ENCODE assay signal across 8 mouse cellular contexts in genomic region chr17:36083266-36083869, GRCm38 (mm10). TPM values are rescaled to one million over a fixed set of nuclear protein-coding genes. Genes with fewer than 3 reads are reported as not detected.
DNase-seq lines count a peak whose midpoint lies in the region; ATAC-seq and TF ChIP-seq lines count a peak whose summit lies in the region.

No protein-coding gene starts in this region.

- intact Hi-C loops in left cerebral cortex, postnatal 14 days (cut with DNase I), result no loop called here

- DNase-seq in right cerebral cortex, postnatal 10 days (ENCODE audit: low spot score in 2 of 2), result peak; percentile 33 to 39
- DNase-seq in right cerebral cortex, postnatal 25 days, result no peak
- peak; percentile 68 to 77 for DNase-seq in kidney, adult 8-10 months
- peak; percentile 60 for DNase-seq in lung, postnatal 0 days (ENCODE audit: low spot score)
- no peak for DNase-seq in left cerebral cortex, postnatal 14 days (ENCODE audit: low spot score in 2 of 2)

- H3K9me3 ChIP-seq in lung, postnatal 0 days (ENCODE audit: low read length), result no peaks in the 10 kb centered on the region

- H3K27me3 ChIP-seq in lung, postnatal 0 days (replicated peaks; ENCODE audit: insufficient read depth, low read length), result peaks cover 4% of the 10 kb centered on the region; the same call in 1 of the 2 replicates

- no peak overlapping the region for H3K9ac ChIP-seq in lung, postnatal 0 days (replicated peaks; ENCODE audit: low read depth)

- H3K4me1 ChIP-seq in bone marrow, adult 2 months (ENCODE audit: control insufficient read depth, insufficient read depth, low read length), result no peaks in the 10 kb centered on the region
- H3K4me1 ChIP-seq in lung, postnatal 0 days (ENCODE audit: insufficient read depth, low read depth, low read length), result no peaks in the 10 kb centered on the region
- H3K4me1 ChIP-seq in olfactory bulb, adult 2 months (ENCODE audit: control insufficient read depth, insufficient read depth, low read length), result peaks cover 11% of the 10 kb centered on the region

- peak; percentile 82 for ATAC-seq in granulocyte monocyte progenitor cell, adult 5-6 weeks (replicated peaks; ENCODE audit: poor library complexity, severe bottlenecking)
- peak; percentile 81 for ATAC-seq in lung, postnatal 0 days

- H3K36me3 ChIP-seq in lung, postnatal 0 days (ENCODE audit: insufficient read depth, low read length), result no peaks in the 10 kb centered on the region

- H3K27ac ChIP-seq in bone marrow, adult 2 months (ENCODE audit: control insufficient read depth, insufficient read depth, low read depth, low read length, poor library complexity), result no peak overlapping the region
- no peak overlapping the region for H3K27ac ChIP-seq in lung, postnatal 0 days (ENCODE audit: low read length)
- H3K27ac ChIP-seq in olfactory bulb, adult 2 months (ENCODE audit: insufficient read depth, low read depth, low read length), result no peak overlapping the region

- H3K4me3 ChIP-seq in bone marrow, adult 2 months (replicated peaks; ENCODE audit: control insufficient read depth, low read depth, low read length), result peak overlapping the region; percentile 89
- peak overlapping the region; percentile 54 for H3K4me3 ChIP-seq in lung, postnatal 0 days (ENCODE audit: low read depth, low read length)
- peak overlapping the region; percentile 50 for H3K4me3 ChIP-seq in olfactory bulb, adult 2 months (ENCODE audit: insufficient read depth, low read depth, low read length)

- no peak for TF ChIP-seq POLR2A in bone marrow, adult 2 months (IDR thresholded peaks at IDR 0.05; ENCODE audit: borderline replicate concordance, control insufficient read depth, low read depth, low read length)
- no peak for TF ChIP-seq POLR2A in olfactory bulb, adult 2 months (IDR thresholded peaks at IDR 0.05; ENCODE audit: insufficient read depth, low read depth, low read length)

- no peak for TF ChIP-seq EP300 in lung, postnatal 0 days (IDR thresholded peaks at IDR 0.05)

- 1% methylated on average over 46 of the region's 46 CpGs for WGBS in bone marrow, adult 2 months
- under 1% methylated on average over 46 of the region's 46 CpGs for WGBS in lung, postnatal 0 days
- WGBS in olfactory bulb, adult 2 months, result 1% methylated on average over 46 of the region's 46 CpGs

- TF ChIP-seq CTCF in bone marrow, adult 2 months (IDR thresholded peaks at IDR 0.05; ENCODE audit: control insufficient read depth, insufficient read depth, low read length), result no peak
- no peak for TF ChIP-seq CTCF in lung, postnatal 0 days (IDR thresholded peaks at IDR 0.05)
- no peak for TF ChIP-seq CTCF in olfactory bulb, adult 2 months (IDR thresholded peaks at IDR 0.05; ENCODE audit: insufficient read depth, low read depth, low read length)

- peak overlapping the region; percentile 92 for H3K4me2 ChIP-seq in lung, postnatal 0 days (replicated peaks; ENCODE audit: low read depth, low read length)

RNA-seq across cellular contexts. Expression of gene Gm11127, which starts 25.2 kb away (rescaled TPM):
- polyA plus RNA-seq in bone marrow, adult 2 months (2011; ENCODE audit: insufficient read depth, insufficient read length, low replicate concordance, missing spikeins), result not detected in 2 replicates
- total RNA-seq in granulocyte monocyte progenitor cell, adult 5-6 weeks (2014; fragmentation: Nextera tagmentation), result not detected in 2 replicates
- not detected in 2 replicates for total RNA-seq in granulocyte monocyte progenitor cell, adult 5-6 weeks (2017)
- not detected in 2 replicates for polyA plus RNA-seq in lung, postnatal 0 days (2015; fragmentation: Nextera tagmentation; extraction: Ambion mirVana)
- polyA plus RNA-seq in olfactory bulb, adult 2 months (2012; ENCODE audit: insufficient read depth, insufficient read length, low replicate concordance, missing spikeins), result not detected in 2 replicates
- under 1 TPM; 0.55 to 0.57 TPM for total RNA-seq in left cerebral cortex, postnatal 14 days (2021)

RNA-seq across cellular contexts. Expression of gene Gm19684, which starts 38.1 kb away (rescaled TPM):
- polyA plus RNA-seq in bone marrow, adult 2 months (2011; ENCODE audit: insufficient read depth, insufficient read length, low replicate concordance, missing spikeins), result 1.2 TPM in 1 of 2 replicates, not detected in the other
- 0.58 TPM in 1 of 2 replicates, not detected in the other for total RNA-seq in granulocyte monocyte progenitor cell, adult 5-6 weeks (2014; fragmentation: Nextera tagmentation)
- total RNA-seq in granulocyte monocyte progenitor cell, adult 5-6 weeks (2017), result not detected in 2 replicates
- polyA plus RNA-seq in lung, postnatal 0 days (2015; fragmentation: Nextera tagmentation; extraction: Ambion mirVana), result not detected in 2 replicates
- polyA plus RNA-seq in olfactory bulb, adult 2 months (2012; ENCODE audit: insufficient read depth, insufficient read length, low replicate concordance, missing spikeins), result not detected in 2 replicates
- not detected for total RNA-seq in left cerebral cortex, postnatal 14 days (2021)

RNA-seq across cellular contexts. Expression of gene Gm6034, which starts 40.6 kb away (rescaled TPM):
- not detected in 2 replicates for polyA plus RNA-seq in bone marrow, adult 2 months (2011; ENCODE audit: insufficient read depth, insufficient read length, low replicate concordance, missing spikeins)
- total RNA-seq in granulocyte monocyte progenitor cell, adult 5-6 weeks (2014; fragmentation: Nextera tagmentation), result not detected in 2 replicates
- not detected in 2 replicates for total RNA-seq in granulocyte monocyte progenitor cell, adult 5-6 weeks (2017)
- polyA plus RNA-seq in lung, postnatal 0 days (2015; fragmentation: Nextera tagmentation; extraction: Ambion mirVana), result not detected in 2 replicates
- not detected in 2 replicates for polyA plus RNA-seq in olfactory bulb, adult 2 months (2012; ENCODE audit: insufficient read depth, insufficient read length, low replicate concordance, missing spikeins)
- total RNA-seq in left cerebral cortex, postnatal 14 days (2021), result not detected

RNA-seq across cellular contexts. Expression of gene H2-T22, which starts 40.8 kb away (rescaled TPM):
- 23.5 and 45.8 TPM in 2 replicates for polyA plus RNA-seq in bone marrow, adult 2 months (2011; ENCODE audit: insufficient read depth, insufficient read length, low replicate concordance, missing spikeins)
- total RNA-seq in granulocyte monocyte progenitor cell, adult 5-6 weeks (2014; fragmentation: Nextera tagmentation), result 34.5 and 35.7 TPM in 2 replicates
- 39.2 and 39.4 TPM in 2 replicates for total RNA-seq in granulocyte monocyte progenitor cell, adult 5-6 weeks (2017)
- polyA plus RNA-seq in lung, postnatal 0 days (2015; fragmentation: Nextera tagmentation; extraction: Ambion mirVana), result 23.9 and 24.4 TPM in 2 replicates
- not detected in 2 replicates for polyA plus RNA-seq in olfactory bulb, adult 2 months (2012; ENCODE audit: insufficient read depth, insufficient read length, low replicate concordance, missing spikeins)
- 1 to 10 TPM; 4.3 to 6.7 TPM for total RNA-seq in left cerebral cortex, postnatal 14 days (2021)

RNA-seq across cellular contexts. Expression of gene Gm7030, which starts 45.9 kb away (rescaled TPM):
- not detected in 2 replicates for polyA plus RNA-seq in bone marrow, adult 2 months (2011; ENCODE audit: insufficient read depth, insufficient read length, low replicate concordance, missing spikeins)
- not detected in 2 replicates for total RNA-seq in granulocyte monocyte progenitor cell, adult 5-6 weeks (2014; fragmentation: Nextera tagmentation)
- total RNA-seq in granulocyte monocyte progenitor cell, adult 5-6 weeks (2017), result not detected in 2 replicates
- polyA plus RNA-seq in lung, postnatal 0 days (2015; fragmentation: Nextera tagmentation; extraction: Ambion mirVana), result not detected in 2 replicates
- not detected in 2 replicates for polyA plus RNA-seq in olfactory bulb, adult 2 months (2012; ENCODE audit: insufficient read depth, insufficient read length, low replicate concordance, missing spikeins)
- total RNA-seq in left cerebral cortex, postnatal 14 days (2021), result not detected

Comparison
In these comparisons a context has a peak if more than half of its experiments do, and no peak if none do; other contexts are left out.
1. DNase-seq: peak in right cerebral cortex, postnatal 10 days (2 of 2), kidney, adult 8-10 months (2 of 2) and lung, postnatal 0 days (single experiment); none in right cerebral cortex, postnatal 25 days (single experiment) and left cerebral cortex, postnatal 14 days (0 of 2).
2. Peak in every context shown above with its lines, with median percentiles within 50 percentile points of each other: H3K4me3 ChIP-seq.